Mouse (Mus musculus): ENCODE data around the gene Tm9sf4. TPM values are rescaled to one million over a fixed set of nuclear protein-coding genes. Genes with fewer than 3 reads are reported as not detected.

Gene Tm9sf4
- polyA plus RNA-seq, 1 experiment from 2014 or later, result 54.5 TPM

DNA sequence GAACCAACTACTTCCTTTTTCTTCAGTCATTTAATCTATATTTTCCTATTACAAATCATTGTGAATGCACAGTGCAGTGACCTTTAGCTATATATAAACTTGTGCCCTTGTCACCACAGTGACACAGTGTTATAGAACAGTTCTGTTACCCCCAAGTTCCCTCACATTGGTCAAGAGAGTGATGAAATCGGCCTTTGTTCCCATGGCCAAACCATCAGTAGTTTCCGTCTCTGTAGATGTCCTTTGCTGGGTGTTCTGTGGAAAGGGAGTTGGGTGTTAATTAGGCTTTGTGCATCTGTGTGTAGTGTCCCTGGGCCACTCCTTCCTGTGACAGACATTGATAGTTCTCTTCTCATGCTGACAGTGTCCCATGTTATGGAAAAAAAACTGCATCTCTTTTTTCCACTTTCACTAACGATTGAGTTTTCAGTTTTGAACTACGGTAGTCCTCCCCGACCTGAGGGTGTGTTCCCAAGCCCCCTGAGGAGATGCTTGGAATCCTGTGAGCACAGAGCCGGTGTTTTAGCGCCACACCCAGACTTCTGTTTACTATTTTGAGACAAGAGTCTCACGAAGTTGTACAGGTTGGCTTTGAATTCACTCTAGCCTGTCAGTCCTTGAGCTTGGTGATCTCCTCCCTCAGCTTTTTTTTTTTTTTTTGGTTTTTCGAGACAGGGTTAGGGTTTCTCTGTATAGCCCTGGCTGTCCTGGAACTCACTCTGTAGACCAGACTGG, 9.6 kb downstream of the Tm9sf4 start:
- ATAC-seq, result no peak
- Histone ChIP-seq H3K36me3 (ENCODE audit: control insufficient read depth, insufficient read depth, low read length) (no peaks in the 10 kb centered on the region), H3K9ac (ENCODE audit: low read length) (no peak overlapping the region), H3K9me3 (replicated peaks; ENCODE audit: control insufficient read depth, low read length) (no peaks in the 10 kb centered on the region), H3K4me3 (ENCODE audit: low read depth, low read length) (no peak overlapping the region), H3K4me1 (ENCODE audit: control insufficient read depth, insufficient read depth, low read length) (peaks cover 5% of the 10 kb centered on the region; the same call in 1 of the 2 replicates), H3K4me2 (ENCODE audit: low read length) (no peak overlapping the region), H3K27ac (ENCODE audit: low read depth, low read length) (no peak overlapping the region), H3K27me3 (replicated peaks; ENCODE audit: control insufficient read depth, insufficient read depth, low read length) (no peaks in the 10 kb centered on the region)
- WGBS, result 84% methylated on average over 9 of the region's 9 CpGs
- DNase-seq (ENCODE audit: low spot score), result no peak

DNA sequence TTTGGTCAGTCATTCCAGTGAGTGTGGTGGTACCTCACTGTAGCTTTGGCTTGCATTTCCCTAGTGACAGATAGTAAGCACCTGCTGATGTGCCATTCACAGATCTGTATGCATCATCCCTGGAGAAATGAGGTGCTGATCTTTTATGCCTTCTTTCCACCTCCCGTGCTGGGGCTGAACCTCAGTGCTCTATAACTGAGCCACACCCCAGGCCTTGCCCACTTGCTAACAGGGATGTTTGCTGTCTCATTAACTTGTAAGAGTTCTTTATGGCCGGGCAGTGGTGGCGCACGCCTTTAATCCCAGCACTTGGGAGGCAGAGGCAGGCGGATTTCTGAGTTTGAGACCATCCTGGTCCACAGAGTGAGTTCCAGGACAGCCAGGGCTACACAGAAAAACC, 10.9 kb downstream of the Tm9sf4 start:
- H3K9me3 ChIP-seq (replicated peaks; ENCODE audit: control insufficient read depth, low read length), result no peaks in the 10 kb centered on the region
- DNase-seq (ENCODE audit: low spot score) (no peak), ATAC-seq (no peak)
- H3K4me1 ChIP-seq (ENCODE audit: control insufficient read depth, insufficient read depth, low read length), result peaks cover 5% of the 10 kb centered on the region; the same call in 1 of the 2 replicates
- no peaks in the 10 kb centered on the region for H3K27me3 ChIP-seq (replicated peaks; ENCODE audit: control insufficient read depth, insufficient read depth, low read length)
- WGBS, result 93% methylated on average over 5 of the region's 5 CpGs
- H3K4me2 ChIP-seq (ENCODE audit: low read length), result no peak overlapping the region
- H3K4me3 ChIP-seq (ENCODE audit: low read depth, low read length), result no peak overlapping the region
- H3K36me3 ChIP-seq (ENCODE audit: control insufficient read depth, insufficient read depth, low read length), result no peaks in the 10 kb centered on the region
- no peak overlapping the region for H3K9ac ChIP-seq (ENCODE audit: low read length)
- no peak overlapping the region for H3K27ac ChIP-seq (ENCODE audit: low read depth, low read length)

DNA sequence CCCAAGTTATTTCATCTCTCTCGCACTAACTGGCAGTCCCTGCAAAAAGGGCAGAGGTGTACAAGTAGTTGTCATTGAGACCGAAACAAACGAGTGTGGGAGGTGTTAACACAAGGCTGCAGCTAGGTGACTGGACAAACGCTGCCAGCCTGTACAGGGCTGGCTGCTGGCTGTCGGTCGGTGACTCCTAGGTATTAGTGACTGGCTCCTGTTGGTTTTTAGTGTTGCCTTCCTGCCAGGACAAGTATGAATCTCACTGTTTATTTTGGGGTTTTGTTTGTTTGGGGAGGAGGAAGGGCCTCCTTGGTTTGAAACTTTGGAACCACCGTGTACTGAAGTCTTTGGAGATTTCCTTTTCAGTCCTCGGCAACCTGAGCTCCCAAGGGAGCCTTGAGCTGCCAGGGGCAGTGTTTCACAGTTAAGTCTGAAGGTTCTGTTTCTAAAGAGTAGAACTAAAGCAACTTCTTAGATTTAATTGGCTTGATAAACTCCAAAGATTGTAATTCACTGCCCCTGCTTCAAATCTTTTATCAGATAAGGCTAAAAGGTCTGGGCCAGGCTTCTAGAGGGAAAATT, 15.0 kb downstream of the Tm9sf4 start:
- peaks cover 21% of the 10 kb centered on the region for H3K36me3 ChIP-seq (ENCODE audit: control insufficient read depth, insufficient read depth, low read length)
- no peaks in the 10 kb centered on the region for H3K27me3 ChIP-seq (replicated peaks; ENCODE audit: control insufficient read depth, insufficient read depth, low read length)
- no peak for DNase-seq (ENCODE audit: low spot score)
- H3K4me3 ChIP-seq (ENCODE audit: low read depth, low read length), result no peak overlapping the region
- 83% methylated on average over 8 of the region's 8 CpGs for WGBS
- H3K9me3 ChIP-seq (replicated peaks; ENCODE audit: control insufficient read depth, low read length), result no peaks in the 10 kb centered on the region
- no peaks in the 10 kb centered on the region for H3K4me1 ChIP-seq (ENCODE audit: control insufficient read depth, insufficient read depth, low read length)
- no peak for ATAC-seq
- no peak overlapping the region for H3K27ac ChIP-seq (ENCODE audit: low read depth, low read length)
- H3K9ac ChIP-seq (ENCODE audit: low read length), result no peak overlapping the region
- H3K4me2 ChIP-seq (ENCODE audit: low read length), result no peak overlapping the region

DNA sequence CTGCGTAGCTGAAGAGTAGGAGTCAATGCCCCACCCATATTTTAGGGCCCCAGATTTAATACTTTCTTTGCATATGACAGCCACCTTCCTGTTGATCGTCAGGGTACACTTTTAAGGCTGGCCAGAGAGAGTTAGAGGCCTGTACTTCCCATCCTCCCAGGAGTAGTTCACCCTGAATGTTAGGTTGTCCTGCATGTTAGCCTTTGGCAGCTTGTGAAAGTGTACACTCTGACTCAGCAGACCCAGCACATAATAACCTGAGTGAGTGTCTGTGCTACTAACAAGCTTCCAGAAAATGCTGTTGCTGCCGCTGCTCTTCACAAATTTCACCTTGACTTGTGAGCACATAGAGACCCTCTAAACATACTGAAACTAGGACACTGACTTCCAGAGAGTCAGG, 16.1 kb downstream of the Tm9sf4 start:
- H3K4me2 ChIP-seq (ENCODE audit: low read length), result no peak overlapping the region
- WGBS, result 95% methylated on average over 3 of the region's 3 CpGs
- no peaks in the 10 kb centered on the region for H3K27me3 ChIP-seq (replicated peaks; ENCODE audit: control insufficient read depth, insufficient read depth, low read length)
- no peak overlapping the region for H3K4me3 ChIP-seq (ENCODE audit: low read depth, low read length)
- ATAC-seq (no peak), DNase-seq (ENCODE audit: low spot score) (no peak)
- no peak overlapping the region for H3K9ac ChIP-seq (ENCODE audit: low read length)
- H3K36me3 ChIP-seq (ENCODE audit: control insufficient read depth, insufficient read depth, low read length), result peaks cover 30% of the 10 kb centered on the region
- no peak overlapping the region for H3K27ac ChIP-seq (ENCODE audit: low read depth, low read length)
- H3K4me1 ChIP-seq (ENCODE audit: control insufficient read depth, insufficient read depth, low read length), result no peaks in the 10 kb centered on the region
- no peaks in the 10 kb centered on the region for H3K9me3 ChIP-seq (replicated peaks; ENCODE audit: control insufficient read depth, low read length)

DNA sequence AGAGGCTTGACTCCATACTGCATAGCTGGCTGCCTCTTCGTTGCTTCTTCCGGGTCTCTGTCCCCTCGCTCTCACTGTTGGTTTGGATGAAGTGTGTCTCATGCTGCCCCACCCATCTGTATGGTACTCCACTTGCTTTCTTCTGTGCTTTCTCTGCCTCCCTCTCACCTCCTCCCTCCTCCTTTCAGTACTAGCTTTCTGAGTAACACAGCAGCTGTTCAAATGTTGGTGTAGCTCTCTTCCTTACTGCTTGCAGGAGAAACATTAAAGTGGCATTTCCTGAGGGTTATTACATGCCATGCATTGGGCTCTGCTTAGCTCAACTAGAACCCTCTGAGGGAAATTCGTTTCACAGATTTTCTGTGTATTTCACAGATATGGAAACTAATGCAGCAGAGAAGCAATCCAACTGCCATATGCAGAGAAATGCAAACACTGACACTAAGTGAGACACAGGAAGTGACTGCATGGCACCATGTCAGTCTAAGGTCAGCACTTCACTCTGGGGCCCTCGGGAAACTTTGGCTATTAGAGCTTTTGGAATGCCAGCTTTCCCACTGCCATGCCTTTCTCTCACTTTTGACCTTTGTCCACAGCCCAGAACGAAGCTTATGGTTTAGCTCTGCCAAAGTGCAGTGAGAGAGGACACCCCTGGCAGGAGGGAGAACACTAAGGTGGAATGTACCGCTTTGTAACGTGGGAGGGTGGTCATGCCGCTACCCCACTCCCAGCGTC, 18.2 kb downstream of the Tm9sf4 start:
- DNase-seq (ENCODE audit: low spot score), result no peak
- H3K4me3 ChIP-seq (ENCODE audit: low read depth, low read length), result no peak overlapping the region
- H3K27ac ChIP-seq (ENCODE audit: low read depth, low read length), result no peak overlapping the region
- no peak for ATAC-seq
- H3K4me1 ChIP-seq (ENCODE audit: control insufficient read depth, insufficient read depth, low read length), result no peaks in the 10 kb centered on the region
- no peak overlapping the region for H3K4me2 ChIP-seq (ENCODE audit: low read length)
- peaks cover 49% of the 10 kb centered on the region for H3K36me3 ChIP-seq (ENCODE audit: control insufficient read depth, insufficient read depth, low read length)
- 92% methylated on average over 10 of the region's 10 CpGs for WGBS
- no peaks in the 10 kb centered on the region for H3K27me3 ChIP-seq (replicated peaks; ENCODE audit: control insufficient read depth, insufficient read depth, low read length)
- H3K9me3 ChIP-seq (replicated peaks; ENCODE audit: control insufficient read depth, low read length), result no peaks in the 10 kb centered on the region
- no peak overlapping the region for H3K9ac ChIP-seq (ENCODE audit: low read length)

DNA sequence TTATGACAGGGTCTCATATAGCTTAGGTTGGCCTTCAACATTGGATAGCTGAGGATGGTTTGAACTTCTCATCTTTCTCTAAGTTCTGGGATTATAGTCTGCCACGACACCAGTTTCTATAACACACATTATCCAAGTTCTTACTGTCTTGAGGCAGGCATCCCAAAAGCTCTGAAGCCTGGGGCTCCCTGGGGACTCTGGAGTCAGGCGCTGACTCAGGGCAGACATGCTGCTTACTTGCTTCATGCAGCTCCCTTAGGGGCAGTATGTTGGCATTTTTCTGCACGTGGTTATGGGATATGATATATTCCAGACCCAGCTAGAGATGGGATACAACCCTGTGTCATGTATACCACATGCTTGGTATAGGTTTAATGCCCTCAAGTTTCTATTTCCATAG, 18.9 kb downstream of the Tm9sf4 start:
- H3K4me3 ChIP-seq (ENCODE audit: low read depth, low read length), result no peak overlapping the region
- no peak for ATAC-seq
- H3K4me1 ChIP-seq (ENCODE audit: control insufficient read depth, insufficient read depth, low read length), result no peaks in the 10 kb centered on the region
- no peak for DNase-seq (ENCODE audit: low spot score)
- no peak overlapping the region for H3K27ac ChIP-seq (ENCODE audit: low read depth, low read length)
- H3K27me3 ChIP-seq (replicated peaks; ENCODE audit: control insufficient read depth, insufficient read depth, low read length), result no peaks in the 10 kb centered on the region
- H3K4me2 ChIP-seq (ENCODE audit: low read length), result no peak overlapping the region
- WGBS, result 87% methylated on average over 3 of the region's 3 CpGs
- no peak overlapping the region for H3K9ac ChIP-seq (ENCODE audit: low read length)
- peaks cover 56% of the 10 kb centered on the region for H3K36me3 ChIP-seq (ENCODE audit: control insufficient read depth, insufficient read depth, low read length)
- H3K9me3 ChIP-seq (replicated peaks; ENCODE audit: control insufficient read depth, low read length), result no peaks in the 10 kb centered on the region

DNA sequence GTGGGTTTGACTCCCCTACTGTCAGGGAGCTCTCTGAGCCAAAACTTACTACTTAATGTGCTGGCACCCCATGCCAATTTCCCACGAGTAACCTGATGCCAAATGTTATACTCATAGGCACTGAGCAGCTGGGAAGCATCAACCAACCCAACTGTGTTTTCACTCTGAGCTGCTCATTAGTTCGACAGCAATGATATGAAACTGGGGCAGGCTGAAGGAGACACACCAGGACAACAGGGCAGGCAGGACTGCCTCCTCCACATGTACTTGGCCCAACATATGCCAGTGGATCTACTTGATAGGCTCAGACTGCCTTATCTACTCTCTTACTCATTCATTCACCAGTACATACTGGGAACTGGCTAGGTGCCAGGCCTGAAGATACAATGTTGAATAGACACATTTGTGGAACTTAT, 25.1 kb downstream of the Tm9sf4 start:
- Histone ChIP-seq H3K9ac (ENCODE audit: low read length) (no peak overlapping the region), H3K4me1 (ENCODE audit: control insufficient read depth, insufficient read depth, low read length) (no peaks in the 10 kb centered on the region), H3K27me3 (replicated peaks; ENCODE audit: control insufficient read depth, insufficient read depth, low read length) (no peaks in the 10 kb centered on the region), H3K9me3 (replicated peaks; ENCODE audit: control insufficient read depth, low read length) (no peaks in the 10 kb centered on the region), H3K27ac (ENCODE audit: low read depth, low read length) (no peak overlapping the region), H3K4me2 (ENCODE audit: low read length) (no peak overlapping the region), H3K4me3 (ENCODE audit: low read depth, low read length) (no peak overlapping the region), H3K36me3 (ENCODE audit: control insufficient read depth, insufficient read depth, low read length) (peaks cover 90% of the 10 kb centered on the region)
- ATAC-seq (peak; percentile 54), DNase-seq (ENCODE audit: low spot score) (peak; percentile 78)
- WGBS, result 53% methylated on average over 2 of the region's 2 CpGs

DNA sequence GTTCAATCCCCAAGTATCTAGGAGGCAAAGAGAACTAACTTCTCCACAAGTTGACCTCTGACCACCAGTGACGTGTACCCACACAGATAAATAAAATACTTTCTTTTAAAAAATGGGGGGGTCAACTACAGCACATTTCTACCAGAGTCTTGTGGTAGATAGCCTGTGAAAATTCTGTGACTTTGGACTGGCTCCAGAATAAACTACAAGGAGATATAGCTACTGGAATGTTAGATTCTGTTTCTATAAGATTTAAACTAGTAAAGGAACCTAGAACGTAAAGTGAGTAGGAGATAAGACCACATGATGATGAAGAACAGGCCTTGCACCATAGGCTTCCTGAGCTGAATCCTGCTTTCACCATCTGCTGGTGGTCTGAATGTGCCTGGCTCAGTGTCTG, 26.7 kb downstream of the Tm9sf4 start:
- peaks cover 92% of the 10 kb centered on the region for H3K36me3 ChIP-seq (ENCODE audit: control insufficient read depth, insufficient read depth, low read length)
- ATAC-seq, result no peak
- no peak overlapping the region for H3K9ac ChIP-seq (ENCODE audit: low read length)
- no peak overlapping the region for H3K27ac ChIP-seq (ENCODE audit: low read depth, low read length)
- no peaks in the 10 kb centered on the region for H3K4me1 ChIP-seq (ENCODE audit: control insufficient read depth, insufficient read depth, low read length)
- DNase-seq (ENCODE audit: low spot score), result no peak
- H3K9me3 ChIP-seq (replicated peaks; ENCODE audit: control insufficient read depth, low read length), result no peaks in the 10 kb centered on the region
- WGBS, result 94% methylated on average over 2 of the region's 2 CpGs
- no peaks in the 10 kb centered on the region for H3K27me3 ChIP-seq (replicated peaks; ENCODE audit: control insufficient read depth, insufficient read depth, low read length)
- H3K4me3 ChIP-seq (ENCODE audit: low read depth, low read length), result no peak overlapping the region
- H3K4me2 ChIP-seq (ENCODE audit: low read length), result no peak overlapping the region

DNA sequence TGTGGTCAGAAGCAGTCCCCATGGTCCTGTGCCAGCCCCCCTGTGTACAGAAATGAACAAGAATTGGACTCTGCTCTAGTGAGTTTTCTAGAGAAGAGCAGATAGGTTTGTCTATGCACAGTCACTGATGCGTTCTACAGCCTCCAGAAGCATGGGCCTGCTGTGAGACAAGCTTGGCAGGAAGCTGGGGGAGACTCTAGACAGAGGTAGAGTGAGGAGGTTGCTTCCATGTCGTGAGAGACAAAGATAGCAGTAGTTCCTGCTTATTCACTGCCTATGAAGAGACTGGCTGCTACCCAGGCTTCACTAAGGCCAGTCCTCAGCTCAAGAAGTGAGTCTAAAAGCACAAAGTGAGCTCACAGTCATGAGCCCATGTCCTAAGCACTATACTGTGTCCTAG, 30.1 kb downstream of the Tm9sf4 start:
- no peak for ATAC-seq
- WGBS, result 87% methylated on average over 2 of the region's 2 CpGs

More for the DNA sequence above, 30.1 kb downstream of the Tm9sf4 start:
- H3K27ac ChIP-seq (ENCODE audit: low read depth, low read length), result no peak overlapping the region
- no peak overlapping the region for H3K4me2 ChIP-seq (ENCODE audit: low read length)
- H3K4me1 ChIP-seq (ENCODE audit: control insufficient read depth, insufficient read depth, low read length), result no peaks in the 10 kb centered on the region
- no peak for DNase-seq (ENCODE audit: low spot score)
- no peak overlapping the region for H3K4me3 ChIP-seq (ENCODE audit: low read depth, low read length)
- H3K9ac ChIP-seq (ENCODE audit: low read length), result no peak overlapping the region
- peaks cover 88% of the 10 kb centered on the region for H3K36me3 ChIP-seq (ENCODE audit: control insufficient read depth, insufficient read depth, low read length)
- H3K27me3 ChIP-seq (replicated peaks; ENCODE audit: control insufficient read depth, insufficient read depth, low read length), result no peaks in the 10 kb centered on the region
- H3K9me3 ChIP-seq (replicated peaks; ENCODE audit: control insufficient read depth, low read length), result no peaks in the 10 kb centered on the region

Data from forebrain, embryonic 14.5 days (tissue).